In the genomic region with DNA sequence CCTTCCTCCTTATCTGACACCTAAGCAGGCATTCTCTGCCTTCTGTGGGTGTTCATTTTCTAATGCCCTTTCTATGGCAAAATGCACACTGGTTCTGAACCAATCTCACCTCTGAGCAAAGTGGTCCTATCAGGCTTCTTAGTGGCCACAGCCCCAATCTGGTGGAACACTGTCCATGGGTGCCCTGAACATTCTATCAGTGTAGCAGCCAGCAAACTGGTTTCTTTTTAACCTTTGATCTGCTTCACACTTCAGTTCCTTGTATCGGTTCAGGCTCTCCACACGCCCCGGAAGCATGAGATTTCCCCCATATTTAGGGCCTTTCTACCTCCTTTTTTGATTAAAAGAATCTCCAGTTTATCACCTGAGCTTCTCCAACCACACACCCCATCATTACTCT, we compare ENCODE assay signal across 35 mouse cellular contexts. TPM values are rescaled to one million over a fixed set of nuclear protein-coding genes. Genes with fewer than 3 reads are reported as not detected.
"Had no signal": no experiment of that assay in that cellular context is flagged by ENCODE, and none has a peak within 500 bp of the region (broad histone marks: within the 10 kb centered on the region; RNA-seq: fewer than 3 reads in every experiment).

No protein-coding gene starts in this region.

- H3K27ac ChIP-seq: heart, embryonic 10.5 days; hindbrain, embryonic 10.5 days; hindbrain, embryonic 12.5 days; hindbrain, embryonic 14.5 days; kidney, embryonic 15.5 days; kidney, postnatal 0 days; limb, embryonic 10.5 days; limb, embryonic 12.5 days; liver, embryonic 13.5 days had no signal

- DNase-seq: gastrocnemius, postnatal 25 days; heart, postnatal 10 days; heart, postnatal 4 days; kidney, adult 11 months; kidney, adult 2 months; kidney, adult 9 months; kidney, postnatal 14 days; kidney, postnatal 36 days; layer of hippocampus, adult 9-11 months; layer of hippocampus, postnatal 36 days; liver; liver, embryonic 13.5 days had no signal

- H3K4me2 ChIP-seq: heart, embryonic 12.5 days; hindbrain, embryonic 12.5 days; hindbrain, embryonic 14.5 days; kidney, embryonic 15.5 days; limb, embryonic 12.5 days; liver, embryonic 11.5 days; liver, embryonic 13.5 days had no signal

- H3K9ac ChIP-seq: heart, embryonic 12.5 days; hindbrain, embryonic 12.5 days; hindbrain, embryonic 14.5 days; kidney, embryonic 15.5 days; limb, embryonic 12.5 days; liver, embryonic 13.5 days had no signal

- H3K27me3 ChIP-seq: heart, embryonic 12.5 days; hindbrain, embryonic 12.5 days; kidney, embryonic 15.5 days; limb, embryonic 12.5 days; liver, embryonic 13.5 days had no signal

- ATAC-seq: hindbrain, embryonic 16.5 days; inflammation-experienced regulatory T-cells, adult 6 months had no signal

- H3K4me3 ChIP-seq: heart, embryonic 10.5 days; heart, embryonic 12.5 days; hindbrain, embryonic 10.5 days; hindbrain, embryonic 12.5 days; kidney, embryonic 15.5 days; limb, embryonic 10.5 days; limb, embryonic 12.5 days; liver, embryonic 13.5 days had no signal

- H3K4me1 ChIP-seq: hindbrain, embryonic 10.5 days; hindbrain, embryonic 12.5 days; kidney, embryonic 15.5 days; limb, embryonic 10.5 days; limb, embryonic 12.5 days; liver, embryonic 13.5 days had no signal

- H3K9me3 ChIP-seq: heart, embryonic 10.5 days; heart, embryonic 12.5 days; hindbrain, embryonic 10.5 days; hindbrain, embryonic 12.5 days; kidney, embryonic 15.5 days; limb, embryonic 10.5 days; limb, embryonic 12.5 days; liver, embryonic 13.5 days had no signal

RNA-seq across cellular contexts. Expression of a gene that starts 36.2 kb away (rescaled TPM):
- total RNA-seq: gastrocnemius, adult 18-20 months; gastrocnemius, adult 8-10 months; gastrocnemius, postnatal 25 days; gastrocnemius, postnatal 4 days; granulocyte monocyte progenitor cell, adult 5-6 weeks; heart, postnatal 10 days; heart, postnatal 25 days; heart, postnatal 4 days; layer of hippocampus, postnatal 14 days; layer of hippocampus, postnatal 36 days; left cerebral cortex, adult 18-20 months had no signal
- polyA plus RNA-seq: heart, embryonic 10.5 days; heart, embryonic 12.5 days; heart, embryonic 14.5 days; heart, embryonic 16.5 days; inflammation-experienced regulatory T-cells, adult 6 months; kidney, embryonic 15.5 days; kidney, postnatal 0 days; large intestine, adult 2 months; limb, embryonic 10.5 days; limb, embryonic 12.5 days; limb, embryonic 14.5 days; liver, embryonic 11.5 days; liver, embryonic 13.5 days had no signal
